Mouse (Mus musculus) left cerebral cortex, adult 18-20 months (tissue): ENCODE measurements at regions not wholly inside any gene's neighbourhood (a gene's known extent, or its start where the extent isn't known, plus 50 kb on each side); places are given as distances from the start of the nearest gene placed in this dataset.
"Not testable (repeated sequence)": the region's sequence is repeated elsewhere in the genome, so short reads cannot be mapped to it uniquely, and the experiment has no call there.

Experiments
- DNase-seq, 2 experiments: peaks; one replicate each; pipeline ENCODE4 v3.0.0; 2021 to 2022; ENCODE audit warnings: low spot score in 2 of 2, mixed read lengths in 1 of 2

- DNase-seq, result no peak
These were observed 50.3 kb upstream of the Arl4c start for GRCm38 (mm10) chr1:88752332-88752731.

- peak; percentile 31 to 55 for DNase-seq
These were observed 54.6 kb upstream of the Arl4c start for GRCm38 (mm10) chr1:88756658-88757057.

GRCm38 (mm10) chr1:88757162-88757561, 55.1 kb upstream of the Arl4c start:
- peak; percentile 55 to 63 for DNase-seq

- no peak for DNase-seq
These were observed 55.7 kb upstream of the Arl4c start for GRCm38 (mm10) chr1:88757746-88758145.

- DNase-seq, result no peak
These were observed 58.6 kb upstream of the Arl4c start for GRCm38 (mm10) chr1:88760643-88761042.

- DNase-seq, result no peak
These were observed 59.1 kb upstream of the Arl4c start for GRCm38 (mm10) chr1:88761121-88761520.

- DNase-seq, result no peak
These were observed 61.8 kb upstream of the Arl4c start for GRCm38 (mm10) chr1:88763725-88764364.

- no peak for DNase-seq
These were observed 62.5 kb upstream of the Arl4c start for GRCm38 (mm10) chr1:88764478-88764877.

GRCm38 (mm10) chr1:88777009-88777408, 75.0 kb upstream of the Arl4c start:
- DNase-seq, result no peak

- DNase-seq, result no peak
These were observed 78.2 kb upstream of the Arl4c start for GRCm38 (mm10) chr1:88780262-88780661.

- DNase-seq, result no peak
These were observed 81.1 kb upstream of the Arl4c start for GRCm38 (mm10) chr1:88783083-88783482.

GRCm38 (mm10) chr1:88784866-88785620, 83.0 kb upstream of the Arl4c start:
- DNase-seq, result no peak

GRCm38 (mm10) chr1:88786066-88786465, 84.0 kb upstream of the Arl4c start:
- DNase-seq, result no peak

GRCm38 (mm10) chr1:88790674-88791073, 88.7 kb upstream of the Arl4c start:
- DNase-seq, result peak in 1 of 2 experiments; percentile 4

- DNase-seq, result peak; percentile 21 to 33
These were observed 92.9 kb upstream of the Arl4c start for GRCm38 (mm10) chr1:88794926-88795325.

- no peak for DNase-seq
These were observed 96.5 kb upstream of the Arl4c start for GRCm38 (mm10) chr1:88798473-88798872.

GRCm38 (mm10) chr1:88798874-88799273, 96.9 kb upstream of the Arl4c start:
- no peak for DNase-seq

GRCm38 (mm10) chr1:88799343-88799742, 97.3 kb upstream of the Arl4c start:
- no peak for DNase-seq

GRCm38 (mm10) chr1:88799789-88800188, 97.8 kb upstream of the Arl4c start:
- DNase-seq, result no peak

GRCm38 (mm10) chr1:88800411-88800810, 98.4 kb upstream of the Arl4c start:
- no peak for DNase-seq

- not testable (repeated sequence) for DNase-seq
These were observed 99.1 kb upstream of the Arl4c start for GRCm38 (mm10) chr1:88801151-88801550.

GRCm38 (mm10) chr1:88806960-88807359, 104.9 kb upstream of the Arl4c start:
- DNase-seq, result peak; percentile 8 to 53

- DNase-seq, result no peak
These were observed 105.9 kb upstream of the Arl4c start for GRCm38 (mm10) chr1:88807901-88808300.
